Mouse (Mus musculus): ENCODE results near the gene Cpm. TPM values are rescaled to one million over a fixed set of nuclear protein-coding genes. Genes with fewer than 3 reads are reported as not detected.

The Cpm gene
- polyA plus RNA-seq, 1 experiment from 2014 or later = 43.6 TPM

DNA sequence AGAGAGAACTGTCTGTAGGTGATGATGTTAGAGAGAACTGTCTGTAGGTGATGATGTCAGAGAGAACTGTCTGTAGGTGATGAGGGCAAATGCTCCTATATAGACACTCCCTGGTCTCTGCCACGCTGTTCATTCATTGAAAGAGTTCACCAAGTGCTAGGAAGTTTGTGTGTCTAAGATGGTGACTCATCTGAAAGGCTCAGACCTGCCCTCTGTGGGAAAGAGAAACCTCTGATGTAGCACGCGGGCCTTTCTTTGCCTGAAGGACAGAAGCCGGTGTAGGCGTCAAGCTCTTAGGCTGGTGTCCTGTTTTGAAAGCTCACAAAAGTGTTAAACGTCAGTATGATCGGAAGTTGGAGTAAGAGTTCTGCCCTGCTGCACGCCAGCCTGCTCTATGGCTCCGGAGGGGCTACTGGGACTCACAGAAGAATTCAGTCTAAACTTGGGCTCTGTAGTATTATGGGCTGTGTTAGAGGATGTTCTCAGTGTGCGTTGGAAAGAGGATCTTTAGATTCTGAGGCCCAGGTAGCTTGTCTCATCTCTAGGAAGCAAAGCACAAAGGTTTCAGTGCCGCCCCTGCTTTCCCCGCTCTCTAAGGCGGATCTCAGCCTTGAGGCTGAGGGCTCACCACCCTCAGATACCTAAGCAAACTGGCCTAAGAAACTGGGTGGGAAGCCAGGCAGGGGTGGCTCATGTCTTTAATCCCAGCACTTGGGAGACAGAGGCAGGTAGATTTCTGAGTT lies 48.4 kb downstream of the Cpm start:
- no peaks in the 10 kb centered on the region for H3K9me3 ChIP-seq (ENCODE audit: control insufficient read depth, low read length)
- no peak for ATAC-seq (ENCODE audit: low read depth)
- H3K9ac ChIP-seq (ENCODE audit: low read depth, low read length) = no peak overlapping the region
- H3K4me1 ChIP-seq (ENCODE audit: control insufficient read depth, insufficient read depth, low read length) = no peaks in the 10 kb centered on the region
- no peak overlapping the region for H3K4me3 ChIP-seq (ENCODE audit: low read depth, low read length)
- no peak overlapping the region for H3K4me2 ChIP-seq (ENCODE audit: low read depth, low read length)
- H3K27me3 ChIP-seq (replicated peaks; ENCODE audit: control insufficient read depth, insufficient read depth, low read length) = no peaks in the 10 kb centered on the region
- H3K36me3 ChIP-seq (ENCODE audit: control insufficient read depth, insufficient read depth, low read length) = no peaks in the 10 kb centered on the region
- WGBS = 78% methylated on average over 13 of the region's 13 CpGs
- no peak overlapping the region for H3K27ac ChIP-seq (replicated peaks; ENCODE audit: low read depth, low read length)
- no peak for DNase-seq (ENCODE audit: low spot score)

DNA sequence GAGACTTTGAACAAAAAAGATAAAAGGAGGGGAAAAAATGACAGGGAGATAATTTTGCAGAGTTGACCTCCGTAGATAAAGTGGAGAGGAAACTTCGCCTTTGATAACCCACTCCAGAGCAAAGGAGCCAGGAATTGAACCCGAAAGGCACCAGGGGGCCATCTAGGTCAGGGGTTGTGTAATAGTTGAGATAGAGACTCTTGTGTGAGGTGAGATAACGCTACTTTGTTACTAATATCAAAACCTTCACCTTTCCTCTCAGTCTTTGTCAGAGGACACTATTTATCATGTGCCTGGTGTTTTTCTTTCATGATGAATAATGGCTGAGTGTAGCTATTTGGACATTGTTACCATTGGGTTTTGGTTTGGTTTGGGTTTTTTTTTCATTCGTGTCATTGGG lies 49.1 kb downstream of the Cpm start:
- Histone ChIP-seq H3K4me1 (ENCODE audit: control insufficient read depth, insufficient read depth, low read length) (no peaks in the 10 kb centered on the region), H3K9ac (ENCODE audit: low read depth, low read length) (no peak overlapping the region), H3K4me2 (ENCODE audit: low read depth, low read length) (no peak overlapping the region), H3K9me3 (ENCODE audit: control insufficient read depth, low read length) (no peaks in the 10 kb centered on the region), H3K4me3 (ENCODE audit: low read depth, low read length) (no peak overlapping the region), H3K27ac (replicated peaks; ENCODE audit: low read depth, low read length) (no peak overlapping the region), H3K27me3 (replicated peaks; ENCODE audit: control insufficient read depth, insufficient read depth, low read length) (no peaks in the 10 kb centered on the region), H3K36me3 (ENCODE audit: control insufficient read depth, insufficient read depth, low read length) (no peaks in the 10 kb centered on the region)
- no peak for ATAC-seq (ENCODE audit: low read depth)
- DNase-seq (ENCODE audit: low spot score) = no peak
- 75% methylated on average over 5 of the region's 5 CpGs for WGBS

DNA sequence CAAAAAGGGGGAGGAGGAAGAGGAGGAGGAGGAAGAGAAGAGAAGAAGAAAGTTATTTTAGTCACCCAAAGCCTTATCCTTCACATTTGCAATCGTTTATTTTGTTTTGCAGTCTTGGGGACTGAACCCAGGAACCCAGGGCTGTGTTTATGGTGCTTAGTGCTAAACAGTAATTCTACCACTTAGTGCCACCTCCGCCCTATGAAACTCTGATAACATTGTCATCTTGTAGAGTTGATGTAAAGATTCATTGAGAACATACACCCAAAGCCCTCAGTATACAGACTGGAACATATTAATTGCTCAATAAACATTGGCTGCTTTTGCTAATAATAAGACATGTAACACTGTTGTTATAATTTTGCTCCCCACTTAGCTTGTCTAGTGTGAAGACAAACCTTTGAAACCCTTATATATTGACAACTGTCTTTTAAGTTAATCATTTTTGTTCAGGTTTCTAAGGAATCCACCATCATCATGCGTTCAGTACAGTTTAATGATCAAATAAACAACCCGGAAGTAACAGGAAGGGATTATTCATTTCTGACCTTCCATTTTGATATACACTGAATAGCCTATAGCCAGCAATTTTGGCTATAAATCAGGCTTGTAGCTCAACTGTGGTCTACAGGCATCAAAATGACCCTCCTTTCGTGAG lies 49.9 kb downstream of the Cpm start:
- DNase-seq (ENCODE audit: low spot score) (no peak), ATAC-seq (ENCODE audit: low read depth) (no peak)
- Histone ChIP-seq H3K27ac (replicated peaks; ENCODE audit: low read depth, low read length) (no peak overlapping the region), H3K4me2 (ENCODE audit: low read depth, low read length) (no peak overlapping the region), H3K9me3 (ENCODE audit: control insufficient read depth, low read length) (no peaks in the 10 kb centered on the region), H3K4me1 (ENCODE audit: control insufficient read depth, insufficient read depth, low read length) (no peaks in the 10 kb centered on the region), H3K4me3 (ENCODE audit: low read depth, low read length) (no peak overlapping the region), H3K27me3 (replicated peaks; ENCODE audit: control insufficient read depth, insufficient read depth, low read length) (no peaks in the 10 kb centered on the region), H3K9ac (ENCODE audit: low read depth, low read length) (no peak overlapping the region), H3K36me3 (ENCODE audit: control insufficient read depth, insufficient read depth, low read length) (no peaks in the 10 kb centered on the region)
- 88% methylated on average over 5 of the region's 5 CpGs for WGBS

DNA sequence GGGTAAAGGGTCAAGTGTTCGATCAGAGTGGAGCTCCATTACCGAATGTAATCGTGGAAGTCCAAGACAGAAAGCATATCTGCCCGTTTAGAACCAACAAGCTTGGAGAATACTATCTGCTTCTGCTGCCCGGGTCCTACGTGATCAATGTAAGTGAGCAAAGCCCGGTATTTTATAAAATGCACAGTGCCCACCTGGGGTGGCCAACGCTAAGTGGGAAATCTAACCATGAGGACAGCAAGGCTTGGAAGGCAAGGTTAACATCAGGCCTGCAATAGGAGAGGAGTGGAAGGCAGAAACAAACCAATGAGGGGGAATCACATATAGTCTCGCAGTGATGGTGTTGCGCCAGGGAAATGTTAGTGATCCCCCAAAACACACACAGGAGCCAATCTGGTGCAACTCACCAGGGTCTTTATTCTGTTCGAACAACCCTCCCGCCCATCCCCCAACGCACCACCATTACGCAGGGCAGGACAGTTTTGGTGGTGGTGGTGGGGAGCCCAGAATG lies 50.7 kb downstream of the Cpm start:
- ATAC-seq (ENCODE audit: low read depth) (no peak), DNase-seq (ENCODE audit: low spot score) (no peak)
- Histone ChIP-seq H3K36me3 (ENCODE audit: control insufficient read depth, insufficient read depth, low read length) (no peaks in the 10 kb centered on the region), H3K4me1 (ENCODE audit: control insufficient read depth, insufficient read depth, low read length) (no peaks in the 10 kb centered on the region), H3K9me3 (ENCODE audit: control insufficient read depth, low read length) (no peaks in the 10 kb centered on the region), H3K4me2 (ENCODE audit: low read depth, low read length) (no peak overlapping the region), H3K4me3 (ENCODE audit: low read depth, low read length) (no peak overlapping the region), H3K9ac (ENCODE audit: low read depth, low read length) (no peak overlapping the region), H3K27ac (replicated peaks; ENCODE audit: low read depth, low read length) (no peak overlapping the region), H3K27me3 (replicated peaks; ENCODE audit: control insufficient read depth, insufficient read depth, low read length) (no peaks in the 10 kb centered on the region)
- 92% methylated on average over 14 of the region's 14 CpGs for WGBS

DNA sequence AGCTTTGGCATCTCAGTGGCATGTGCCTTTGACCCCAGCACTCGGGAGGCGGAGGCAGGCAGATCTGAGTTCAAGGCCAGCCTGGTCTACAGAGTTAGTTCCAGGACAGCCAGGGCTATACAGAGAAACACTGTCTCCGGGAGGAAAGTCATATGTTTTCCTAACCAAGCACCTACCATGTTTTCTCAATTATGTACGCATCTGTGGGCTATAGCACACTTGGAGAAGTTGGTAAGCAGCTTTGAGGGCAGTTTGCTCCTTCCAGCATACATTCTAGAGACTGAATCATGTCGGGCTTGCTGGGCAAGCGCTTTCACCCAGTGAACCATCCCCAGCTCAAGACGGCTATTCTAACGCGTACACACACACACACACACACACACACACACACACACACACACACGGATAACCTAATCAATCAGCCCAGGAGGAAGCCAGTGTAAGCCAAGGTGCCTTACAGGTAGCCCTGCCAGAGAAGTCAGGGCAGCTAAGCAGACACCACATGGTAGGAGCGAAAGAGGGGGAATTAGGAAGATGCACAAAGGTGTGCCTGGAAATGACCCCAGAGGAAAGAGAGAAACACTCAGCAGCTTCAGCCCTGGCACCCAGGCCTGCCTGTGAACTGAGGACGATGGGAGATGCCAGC lies 51.7 kb downstream of the Cpm start:
- H3K9me3 ChIP-seq (ENCODE audit: control insufficient read depth, low read length) = no peaks in the 10 kb centered on the region
- ATAC-seq (ENCODE audit: low read depth) = no peak
- H3K4me3 ChIP-seq (ENCODE audit: low read depth, low read length) = no peak overlapping the region
- DNase-seq (ENCODE audit: low spot score) = no peak
- no peaks in the 10 kb centered on the region for H3K4me1 ChIP-seq (ENCODE audit: control insufficient read depth, insufficient read depth, low read length)
- no peaks in the 10 kb centered on the region for H3K36me3 ChIP-seq (ENCODE audit: control insufficient read depth, insufficient read depth, low read length)
- WGBS = 78% methylated on average over 12 of the region's 12 CpGs
- no peak overlapping the region for H3K27ac ChIP-seq (replicated peaks; ENCODE audit: low read depth, low read length)
- H3K4me2 ChIP-seq (ENCODE audit: low read depth, low read length) = no peak overlapping the region
- no peak overlapping the region; the same call in 1 of the 2 replicates for H3K9ac ChIP-seq (ENCODE audit: low read depth, low read length)
- H3K27me3 ChIP-seq (replicated peaks; ENCODE audit: control insufficient read depth, insufficient read depth, low read length) = no peaks in the 10 kb centered on the region

DNA sequence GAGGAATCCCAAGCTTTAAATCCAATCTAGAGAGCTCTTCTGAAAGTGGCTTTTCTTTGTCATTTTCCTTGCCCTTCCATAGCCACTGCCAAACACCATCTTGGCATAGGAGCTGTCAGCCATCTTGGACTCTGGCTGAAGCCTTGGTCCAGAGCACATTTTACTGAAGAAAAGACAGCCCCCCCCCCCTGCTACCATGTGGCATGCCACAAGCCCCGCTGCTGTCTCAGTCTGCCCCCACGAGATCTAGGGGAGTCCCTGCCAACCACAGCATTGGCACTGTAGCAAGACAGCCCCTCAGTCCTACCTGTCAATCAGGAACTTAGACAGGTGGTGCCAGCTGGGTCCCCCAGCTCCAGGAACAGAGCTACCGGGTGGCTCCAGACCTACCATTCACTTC lies 52.2 kb downstream of the Cpm start:
- Histone ChIP-seq H3K27ac (replicated peaks; ENCODE audit: low read depth, low read length) (no peak overlapping the region), H3K27me3 (replicated peaks; ENCODE audit: control insufficient read depth, insufficient read depth, low read length) (no peaks in the 10 kb centered on the region), H3K36me3 (ENCODE audit: control insufficient read depth, insufficient read depth, low read length) (no peaks in the 10 kb centered on the region), H3K9ac (ENCODE audit: low read depth, low read length) (no peak overlapping the region), H3K4me1 (ENCODE audit: control insufficient read depth, insufficient read depth, low read length) (no peaks in the 10 kb centered on the region), H3K4me3 (ENCODE audit: low read depth, low read length) (no peak overlapping the region), H3K9me3 (ENCODE audit: control insufficient read depth, low read length) (no peaks in the 10 kb centered on the region), H3K4me2 (ENCODE audit: low read depth, low read length) (no peak overlapping the region)
- 83% methylated on average over 3 of the region's 3 CpGs for WGBS
- DNase-seq (ENCODE audit: low spot score) (no peak), ATAC-seq (ENCODE audit: low read depth) (no peak)

DNA sequence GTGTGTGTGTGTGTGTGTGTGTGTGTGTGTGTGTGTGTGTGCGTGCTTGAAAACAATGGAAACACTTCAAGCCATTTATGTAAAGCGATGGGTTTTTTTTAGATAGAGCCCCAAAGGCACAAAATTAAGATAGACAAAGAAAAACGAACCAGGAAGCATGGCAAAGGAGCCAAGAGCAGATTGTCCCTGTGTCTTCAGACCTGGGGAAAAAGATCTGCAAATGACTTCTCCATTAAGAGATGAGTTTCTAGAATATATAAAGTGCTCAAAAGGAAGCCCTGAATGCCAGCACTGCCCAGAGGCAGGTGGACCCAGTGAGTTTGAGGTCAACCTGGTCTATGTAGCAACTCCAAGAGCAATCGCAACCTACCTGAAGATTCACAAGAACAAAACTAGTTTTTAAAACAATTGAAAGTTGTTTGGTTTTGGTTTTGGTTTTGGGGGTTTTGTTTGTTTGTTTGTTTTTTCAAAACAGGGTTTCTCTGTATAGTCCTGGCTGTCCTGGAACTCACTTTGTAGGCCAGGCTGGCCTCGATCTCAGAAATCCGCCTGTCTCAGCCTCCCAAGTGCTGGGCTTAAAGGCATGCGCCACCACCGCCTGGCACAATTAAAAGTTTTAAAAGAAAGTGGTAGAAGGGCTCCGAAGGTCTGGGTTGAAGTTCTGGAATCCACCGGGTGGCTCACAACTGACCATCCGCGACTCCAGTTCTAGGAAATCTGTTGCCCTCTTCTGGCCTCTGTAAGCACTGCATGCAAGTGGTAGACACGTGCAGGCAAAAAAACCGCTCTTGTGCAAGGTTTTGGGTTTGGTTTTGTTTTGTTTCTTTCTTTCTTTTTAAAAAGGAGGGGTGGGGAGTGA lies 52.9 kb downstream of the Cpm start:
- Histone ChIP-seq H3K27me3 (replicated peaks; ENCODE audit: control insufficient read depth, insufficient read depth, low read length) (no peaks in the 10 kb centered on the region), H3K36me3 (ENCODE audit: control insufficient read depth, insufficient read depth, low read length) (no peaks in the 10 kb centered on the region)
- DNase-seq (ENCODE audit: low spot score) = peak; percentile 8

More for the DNA sequence above, 52.9 kb downstream of the Cpm start:
- Histone ChIP-seq H3K4me2 (ENCODE audit: low read depth, low read length) (no peak overlapping the region), H3K27ac (replicated peaks; ENCODE audit: low read depth, low read length) (no peak overlapping the region), H3K4me1 (ENCODE audit: control insufficient read depth, insufficient read depth, low read length) (no peaks in the 10 kb centered on the region), H3K4me3 (ENCODE audit: low read depth, low read length) (no peak overlapping the region), H3K9ac (ENCODE audit: low read depth, low read length) (no peak overlapping the region), H3K9me3 (ENCODE audit: control insufficient read depth, low read length) (no peaks in the 10 kb centered on the region)
- WGBS = 72% methylated on average over 14 of the region's 14 CpGs
- no peak for ATAC-seq (ENCODE audit: low read depth)

Data from embryonic facial prominence, embryonic 14.5 days (tissue).